Mouse (Mus musculus): ENCODE measurements around the gene Gm5136.
A peak's percentile ranks its signal among the peaks of the same experiment; 100 is the strongest.

Gene Gm5136

DNA sequence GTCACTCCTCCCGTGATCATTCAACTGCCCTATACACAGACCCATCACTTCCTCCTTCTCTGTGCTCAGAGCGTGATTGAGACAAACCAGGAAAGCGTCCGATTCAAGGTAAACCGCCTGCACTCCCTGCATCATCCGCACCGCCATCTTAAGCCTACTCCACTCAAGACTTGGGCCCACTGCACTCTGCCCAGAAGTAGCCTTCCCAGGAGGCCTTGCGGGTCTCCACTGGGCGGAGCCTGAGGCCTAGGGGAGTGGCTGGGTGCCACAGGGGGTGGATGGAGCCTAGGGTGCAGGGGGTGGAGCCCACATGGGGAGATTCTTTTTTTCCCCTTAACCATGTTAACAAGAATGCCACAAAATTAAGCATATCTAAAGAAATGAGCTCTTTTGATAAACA is at the start of gene Gm5136:
Gm5136 (minus strand) TSS at position 215 of the 400 bp plus-strand sequence.
- no peak for DNase-seq (ENCODE audit: low spot score in 2 of 2)

GRCm38 (mm10) chr10:108743759-108744158 is 43.8 kb upstream of the Gm5136 start:
- DNase-seq (ENCODE audit: low spot score in 2 of 2) = no peak

DNA sequence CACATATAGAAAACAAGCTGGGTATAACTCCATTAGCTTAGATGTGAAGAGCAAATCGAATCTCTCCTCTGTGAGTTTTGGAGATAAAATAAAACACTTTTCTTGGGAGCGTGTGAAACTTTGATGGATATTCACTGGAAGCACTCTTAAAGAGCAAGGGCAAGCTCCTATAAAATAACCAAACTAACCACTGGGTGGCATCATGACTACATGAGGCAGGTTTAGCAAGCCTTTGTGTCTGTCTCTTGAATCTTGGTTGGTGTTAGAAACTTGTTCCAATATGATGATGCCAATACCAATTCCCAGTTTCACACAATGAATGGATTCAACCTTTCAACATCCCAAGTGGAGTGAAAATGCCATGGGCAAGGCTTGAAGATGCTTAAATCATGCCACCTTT is 34.0 kb upstream of the Gm5136 start:
- DNase-seq (ENCODE audit: low spot score in 2 of 2) = no peak

GRCm38 (mm10) chr10:108728961-108729360 is 29.0 kb upstream of the Gm5136 start:
- DNase-seq (ENCODE audit: low spot score in 2 of 2) = no peak

DNA sequence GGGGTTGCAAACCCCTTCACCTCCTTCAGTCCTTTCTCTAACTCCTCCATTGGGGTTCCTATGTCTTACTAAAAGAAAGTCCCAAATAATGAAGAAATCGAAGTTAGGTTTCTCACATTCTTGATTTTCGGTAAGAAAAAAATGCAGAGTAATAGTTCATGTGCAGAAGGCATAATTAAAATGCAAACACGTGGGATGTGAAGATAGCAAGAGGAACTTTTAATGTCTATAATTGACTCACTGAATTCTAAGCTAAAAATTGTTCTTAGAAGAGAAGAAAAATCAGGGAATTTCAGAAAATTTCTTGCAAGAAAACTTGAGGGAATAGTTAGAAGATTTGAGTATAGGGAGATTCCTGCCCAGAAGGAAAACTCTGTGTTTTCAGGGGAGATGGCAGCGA is 26.4 kb upstream of the Gm5136 start:
- no peak for DNase-seq (ENCODE audit: low spot score in 2 of 2)

DNA sequence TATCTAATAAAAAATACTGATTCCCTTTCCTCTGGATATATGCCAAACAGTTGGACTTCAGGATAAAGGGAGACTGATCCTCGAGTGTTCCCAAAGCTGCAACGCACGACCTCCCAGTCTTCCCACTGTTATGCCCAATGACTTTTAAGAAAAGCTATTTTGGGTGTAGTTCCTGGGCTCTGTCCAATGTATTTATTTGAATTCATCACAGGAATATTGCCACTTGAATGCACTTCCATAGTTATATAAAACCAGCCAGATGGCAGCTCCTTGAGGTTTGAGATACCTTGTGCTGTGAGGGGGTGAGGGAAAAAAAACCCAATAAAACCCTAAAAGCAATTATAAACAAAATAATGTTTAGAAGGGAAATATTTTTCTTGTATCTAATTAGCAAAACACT is 24.9 kb upstream of the Gm5136 start:
- no peak for DNase-seq (ENCODE audit: low spot score in 2 of 2)

GRCm38 (mm10) chr10:108710514-108710913 is 10.6 kb upstream of the Gm5136 start:
- peak in 1 of 2 experiments; percentile 56 for DNase-seq (ENCODE audit: low spot score in 2 of 2)

DNA sequence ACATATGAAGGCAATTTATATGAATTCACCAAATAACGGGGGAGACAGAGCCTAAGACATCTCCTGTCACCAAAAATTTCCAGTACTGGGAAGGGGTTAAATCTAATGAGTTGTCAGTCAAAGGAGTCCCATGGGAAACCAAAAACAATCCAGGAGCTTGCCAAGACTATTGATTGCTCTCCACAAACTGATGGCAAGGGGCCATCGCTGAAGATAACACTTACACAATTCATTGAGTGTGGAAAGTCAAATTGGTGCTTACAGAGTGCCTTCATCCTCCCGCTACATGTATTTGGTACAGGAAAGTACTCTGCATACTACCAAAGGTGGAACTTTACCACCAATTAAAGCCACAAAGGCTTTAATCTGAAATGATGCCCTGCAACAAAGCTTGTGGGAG is 5.7 kb upstream of the Gm5136 start:
- no peak for DNase-seq (ENCODE audit: low spot score in 2 of 2)

DNA sequence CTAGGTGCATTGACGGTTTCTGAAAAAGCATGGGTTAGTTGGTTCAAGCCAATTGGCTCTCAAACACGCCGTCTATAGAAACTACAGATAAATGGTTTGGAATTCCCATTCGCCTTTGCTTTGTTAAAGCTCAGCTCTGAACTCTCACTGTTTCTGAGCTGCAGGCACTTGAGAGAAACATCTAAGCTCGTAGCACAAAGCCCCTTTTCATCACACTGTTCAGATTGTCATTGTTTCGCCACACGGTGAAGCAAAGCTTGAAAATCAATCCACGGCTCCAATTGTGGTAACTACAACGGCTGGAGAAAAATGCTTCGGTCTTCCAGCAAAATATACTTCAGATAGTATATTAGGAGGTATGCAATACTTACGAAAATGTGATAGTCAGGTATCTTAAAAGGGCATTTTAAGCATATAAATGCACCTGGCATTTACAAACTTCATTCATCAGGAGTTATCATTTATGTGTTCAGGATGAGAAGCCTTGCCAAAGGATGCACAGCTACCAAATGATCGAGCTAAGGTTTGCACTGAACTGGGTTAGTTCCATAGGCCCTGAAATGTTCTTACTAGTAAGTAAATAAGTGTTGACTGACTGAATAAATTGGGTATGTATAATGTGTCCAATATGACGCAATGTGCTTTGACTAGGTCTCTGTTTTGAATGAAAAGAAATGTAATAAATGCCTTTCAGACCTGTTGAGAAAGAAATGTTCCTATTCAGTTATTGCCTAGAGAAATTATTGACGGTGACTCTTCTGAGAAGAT is 1.6 kb upstream of the Gm5136 start:
- no peak for DNase-seq (ENCODE audit: low spot score in 2 of 2)

- DNase-seq (ENCODE audit: low spot score in 2 of 2) = no peak
Observed at GRCm38 (mm10) chr10:108697062-108697461, 2.9 kb downstream of the Gm5136 start.

DNA sequence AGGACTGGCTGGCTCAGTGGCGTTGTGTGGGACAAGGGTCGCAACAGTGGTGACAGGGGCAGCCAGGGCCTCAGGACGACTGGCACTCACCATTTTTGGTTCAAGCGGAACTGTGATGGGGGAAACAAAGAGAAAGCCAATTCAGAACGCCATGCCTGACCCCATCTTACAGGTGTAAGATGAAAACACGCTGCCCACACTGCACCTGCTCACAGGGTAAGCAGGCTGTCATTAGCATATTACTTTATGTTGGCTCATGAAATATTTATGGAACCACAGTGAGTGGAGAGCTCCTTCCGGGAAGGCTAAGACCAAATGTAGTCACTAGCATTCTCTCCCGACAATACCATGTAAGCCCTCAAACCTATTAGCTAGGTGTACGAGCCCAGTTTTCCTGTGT is 9.0 kb downstream of the Gm5136 start:
- DNase-seq (ENCODE audit: low spot score in 2 of 2) = no peak

GRCm38 (mm10) chr10:108686696-108687095 is 13.3 kb downstream of the Gm5136 start:
- no peak for DNase-seq (ENCODE audit: low spot score in 2 of 2)

- peak in 1 of 2 experiments; percentile 67 for DNase-seq (ENCODE audit: low spot score in 2 of 2)
Observed at GRCm38 (mm10) chr10:108679675-108680390, 20.1 kb downstream of the Gm5136 start.

GRCm38 (mm10) chr10:108677053-108677452 is 22.9 kb downstream of the Gm5136 start:
- no peak for DNase-seq (ENCODE audit: low spot score in 2 of 2)

DNA sequence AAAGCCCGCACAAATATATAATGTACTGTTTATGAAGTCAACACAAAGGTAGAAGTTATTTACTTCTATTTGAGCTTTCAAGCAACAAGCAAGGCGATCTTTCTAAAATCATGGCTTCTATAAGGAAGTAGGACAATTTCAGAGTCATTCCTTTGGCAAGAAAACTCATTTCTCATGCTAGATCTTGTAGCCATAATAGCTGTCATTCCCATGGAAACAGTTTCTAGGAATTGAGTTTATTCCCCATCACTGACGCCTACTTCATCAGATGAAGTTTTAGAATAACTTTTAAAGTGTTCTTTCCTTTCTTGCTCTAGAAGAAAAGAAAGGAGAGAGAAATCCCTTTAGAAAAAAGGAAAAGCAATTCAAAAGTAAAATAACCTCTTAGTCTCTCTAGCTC is 31.0 kb downstream of the Gm5136 start:
- no peak for DNase-seq (ENCODE audit: low spot score in 2 of 2)

- DNase-seq (ENCODE audit: low spot score in 2 of 2) = no peak
Observed at GRCm38 (mm10) chr10:108660295-108660694, 39.7 kb downstream of the Gm5136 start.

DNA sequence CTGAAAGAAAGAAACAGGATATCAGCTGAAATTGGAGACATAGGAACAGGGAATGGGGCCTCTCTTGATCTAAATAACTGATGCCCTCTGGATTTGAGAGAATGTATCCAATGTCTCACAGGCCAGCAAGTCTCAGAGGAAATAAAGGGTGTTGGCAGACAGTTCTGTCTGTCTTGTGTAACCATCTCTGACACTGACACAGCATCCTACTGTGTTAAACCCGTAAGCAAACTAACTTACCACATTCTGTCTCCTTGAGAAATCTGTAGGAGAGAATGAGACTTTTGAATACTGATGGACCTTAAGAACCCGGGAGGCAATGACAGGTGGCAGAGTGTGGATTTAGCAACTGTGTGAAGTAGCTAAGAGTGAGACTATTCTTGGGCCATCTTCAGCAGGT is 41.7 kb downstream of the Gm5136 start:
- no peak for DNase-seq (ENCODE audit: low spot score in 2 of 2)

GRCm38 (mm10) chr10:108657669-108658068 is 42.3 kb downstream of the Gm5136 start:
- no peak for DNase-seq (ENCODE audit: low spot score in 2 of 2)

DNA sequence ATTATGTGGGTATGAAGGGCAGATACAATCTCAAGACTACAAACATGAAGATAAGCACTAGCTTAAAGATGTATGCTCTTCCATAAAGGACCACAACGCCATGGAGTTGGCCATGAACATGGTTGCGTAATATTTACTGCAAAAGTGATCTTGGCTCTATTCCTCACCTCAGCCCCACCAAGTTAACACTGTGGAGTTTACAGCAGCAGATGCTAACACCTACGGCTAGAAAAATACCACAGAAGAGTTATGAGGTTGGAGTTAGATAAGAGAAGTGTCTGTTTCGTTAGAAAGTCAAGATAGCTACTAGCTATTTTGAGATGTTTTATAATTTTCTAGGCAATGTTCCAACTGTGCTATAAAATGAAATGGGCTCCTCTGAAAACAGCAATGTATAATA is 43.1 kb downstream of the Gm5136 start:
- DNase-seq (ENCODE audit: low spot score in 2 of 2) = no peak

GRCm38 (mm10) chr10:108655074-108655473 is 44.9 kb downstream of the Gm5136 start:
- DNase-seq (ENCODE audit: low spot score in 2 of 2) = no peak

- no peak for DNase-seq (ENCODE audit: low spot score in 2 of 2)
Observed at GRCm38 (mm10) chr10:108652831-108653230, 47.1 kb downstream of the Gm5136 start.

- no peak for DNase-seq (ENCODE audit: low spot score in 2 of 2)
Observed at GRCm38 (mm10) chr10:108652066-108652465, 47.9 kb downstream of the Gm5136 start.

DNA sequence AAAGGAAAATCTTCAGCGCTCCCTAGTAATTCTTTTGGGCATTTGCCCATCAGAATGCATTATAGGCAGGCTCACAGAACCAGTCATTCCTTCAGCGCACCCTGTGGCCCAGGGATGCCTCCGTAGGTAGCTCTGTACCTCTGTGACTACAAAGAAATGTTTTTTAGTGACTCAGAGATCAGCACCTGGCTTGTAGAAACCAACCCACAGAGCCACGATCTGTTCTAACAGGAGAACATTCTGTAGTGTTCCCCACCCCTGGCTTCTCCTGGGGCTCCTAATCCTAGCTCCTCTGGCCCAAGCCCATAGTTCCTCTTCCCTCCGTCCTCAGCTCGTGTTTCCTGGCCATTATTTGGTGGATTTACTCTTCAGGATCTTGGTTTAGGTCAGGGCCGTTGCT is 50.8 kb downstream of the Gm5136 start:
- no peak for DNase-seq (ENCODE audit: low spot score in 2 of 2)

Measured in right cerebral cortex, adult 2 months (tissue).